Mouse (Mus musculus) kidney, postnatal 0 days (tissue): ENCODE measurements at regions not wholly inside any gene's neighbourhood (a gene's known extent, or its start where the extent isn't known, plus 50 kb on each side); places are given as distances from the start of the nearest gene placed in this dataset.

Source experiments
- ATAC-seq: fragments of 200-750 bp; cut with Nextera tagmentation; replicated peaks from 2 replicates; pipeline ENCODE4 v1.8.0; 2017; ENCODE audit warnings: low read depth, moderate number of reproducible peaks, moderate TSS enrichment, moderate library complexity; ENCODE audit not compliant: low FRiP score
- DNase-seq: peaks from one replicate; pipeline ENCODE4 v3.0.0-alpha.2; 2016; ENCODE audit warnings: low spot score
- H3K27ac ChIP-seq: fragments of 300-500 bp; sonication (generic); 2 replicates; pipeline ENCODE4 v1.5.1; 2014; ENCODE audit warnings: mild to moderate bottlenecking
- H3K27me3 ChIP-seq: fragments of 300-500 bp; sonication (generic); 2 replicates; pipeline ENCODE4 v1.6.1; 2014; ENCODE audit warnings: low read length, mixed read lengths; ENCODE audit not compliant: insufficient read depth
- H3K36me3 ChIP-seq: fragments of 300-500 bp; sonication (generic); 2 replicates; pipeline ENCODE4 v1.6.1; 2014; ENCODE audit warnings: low read length, mixed read lengths; ENCODE audit not compliant: insufficient read depth
- H3K4me1 ChIP-seq: fragments of 300-500 bp; sonication (generic); replicated peaks from 2 replicates; pipeline ENCODE4 v1.6.1; 2014; ENCODE audit warnings: antibody characterized with exemption, low read length, mixed read lengths; ENCODE audit not compliant: insufficient read depth
- H3K4me2 ChIP-seq: fragments of 300-500 bp; sonication (generic); 2 replicates; pipeline ENCODE4 v1.6.1; 2014; ENCODE audit warnings: mild to moderate bottlenecking, low read length, moderate library complexity, mixed read lengths
- H3K4me3 ChIP-seq: fragments of 300-500 bp; sonication (generic); replicated peaks from 2 replicates; pipeline ENCODE4 v1.5.1; 2014; ENCODE audit warnings: low read depth, low read length
- H3K9ac ChIP-seq: fragments of 300-500 bp; sonication (generic); 2 replicates; pipeline ENCODE4 v1.6.1; 2014; ENCODE audit warnings: low read depth, low read length
- H3K9me3 ChIP-seq: fragments of 300-500 bp; sonication (generic); replicated peaks from 2 replicates; pipeline ENCODE4 v1.6.1; 2016; ENCODE audit warnings: low read length, inconsistent platforms, mixed read lengths
- CTCF ChIP-seq: IDR thresholded peaks from 2 replicates; pipeline ENCODE4 v1.5.1; 2016; ENCODE audit warnings: antibody characterized with exemption, low read depth, mild to moderate bottlenecking, moderate library complexity
- WGBS: fragments of 180-500 bp; shearing (Covaris S2); extraction: QIAGEN DNeasy Blood & Tissue Kit; methylation state at CpG from one replicate; pipeline ENCODE4 v1.1.7; 2014; 5-methylcytosine and 5-hydroxymethylcytosine counted together

- WGBS = 68% methylated on average over 6 of the region's 6 CpGs
- no peak for DNase-seq
Observed at GRCm38 (mm10) chr2:51682177-51682576, 54.9 kb downstream of the Tas2r134 start.

DNA sequence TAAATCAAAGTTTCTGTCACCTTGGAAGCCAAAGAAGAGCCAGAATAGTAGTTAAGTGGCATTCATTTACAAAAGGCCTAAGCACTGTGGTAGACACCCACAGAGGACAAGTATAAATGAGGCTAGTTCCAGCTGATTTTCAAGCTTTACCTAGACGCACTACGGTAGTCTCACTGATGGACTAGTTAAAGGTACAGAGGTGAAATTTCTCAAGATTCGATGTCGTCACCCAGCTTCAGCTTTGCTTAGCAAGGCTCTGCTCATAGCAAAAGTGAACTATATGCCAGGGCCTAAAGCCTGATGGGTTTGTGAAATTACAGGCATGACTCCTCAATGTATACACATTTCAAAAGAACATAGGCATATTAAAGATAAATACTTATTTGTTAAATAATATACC, 55.4 kb downstream of the Tas2r134 start:
- Histone ChIP-seq H3K36me3 (no peaks in the 10 kb centered on the region), H3K4me1 (no peaks in the 10 kb centered on the region), H3K4me3 (no peak overlapping the region), H3K4me2 (no peak overlapping the region), H3K27ac (no peak overlapping the region), H3K9ac (no peak overlapping the region), H3K9me3 (no peaks in the 10 kb centered on the region), H3K27me3 (no peaks in the 10 kb centered on the region)
- WGBS = 79% methylated on average over 4 of the region's 4 CpGs
- no peak for ATAC-seq
- TF ChIP-seq CTCF = no peak
- no peak for DNase-seq

More at GRCm38 (mm10) chr2:51682177-51682576, 54.9 kb downstream of the Tas2r134 start:
- Histone ChIP-seq H3K4me3 (no peak overlapping the region), H3K27me3 (no peaks in the 10 kb centered on the region), H3K27ac (no peak overlapping the region), H3K4me2 (no peak overlapping the region), H3K36me3 (no peaks in the 10 kb centered on the region), H3K4me1 (no peaks in the 10 kb centered on the region), H3K9me3 (no peaks in the 10 kb centered on the region), H3K9ac (no peak overlapping the region)
- no peak for TF ChIP-seq CTCF
- 0 out of 2 replicates have a peak, but pooled peaks have one; percentile 33 for ATAC-seq

GRCm38 (mm10) chr2:51705110-51705509, 77.8 kb downstream of the Tas2r134 start:
- no peaks in the 10 kb centered on the region for H3K36me3 ChIP-seq
- no peak overlapping the region for H3K4me3 ChIP-seq
- 50% methylated on average over 5 of the region's 5 CpGs for WGBS
- DNase-seq = no peak
- no peaks in the 10 kb centered on the region for H3K27me3 ChIP-seq
- H3K9me3 ChIP-seq = no peaks in the 10 kb centered on the region
- no peak for ATAC-seq
- no peak overlapping the region for H3K27ac ChIP-seq
- TF ChIP-seq CTCF = no peak
- H3K4me1 ChIP-seq = no peaks in the 10 kb centered on the region
- H3K4me2 ChIP-seq = no peak overlapping the region
- no peak overlapping the region for H3K9ac ChIP-seq

- Histone ChIP-seq H3K4me3 (no peak overlapping the region), H3K4me2 (no peak overlapping the region), H3K9me3 (no peaks in the 10 kb centered on the region), H3K27me3 (no peaks in the 10 kb centered on the region), H3K9ac (no peak overlapping the region), H3K36me3 (no peaks in the 10 kb centered on the region), H3K27ac (no peak overlapping the region), H3K4me1 (no peaks in the 10 kb centered on the region)
- TF ChIP-seq CTCF = no peak
- DNase-seq (no peak), ATAC-seq (no peak)
- 70% methylated on average over 2 of the region's 2 CpGs for WGBS
Observed at GRCm38 (mm10) chr2:51708701-51709100, 81.4 kb downstream of the Tas2r134 start.

- Histone ChIP-seq H3K4me3 (no peak overlapping the region), H3K9ac (no peak overlapping the region), H3K9me3 (no peaks in the 10 kb centered on the region), H3K4me2 (no peak overlapping the region), H3K36me3 (no peaks in the 10 kb centered on the region), H3K4me1 (no peaks in the 10 kb centered on the region), H3K27ac (no peak overlapping the region), H3K27me3 (no peaks in the 10 kb centered on the region)
- DNase-seq = no peak
- TF ChIP-seq CTCF = no peak
- WGBS = 95% methylated on average over 7 of the region's 7 CpGs
- ATAC-seq = no peak
Observed at GRCm38 (mm10) chr2:51712611-51713010, 85.3 kb downstream of the Tas2r134 start.

GRCm38 (mm10) chr2:51730805-51731204, 103.5 kb downstream of the Tas2r134 start:
- no peaks in the 10 kb centered on the region for H3K27me3 ChIP-seq
- no peak for TF ChIP-seq CTCF
- ATAC-seq = no peak
- no peaks in the 10 kb centered on the region for H3K36me3 ChIP-seq
- H3K4me1 ChIP-seq = no peaks in the 10 kb centered on the region
- H3K9ac ChIP-seq = no peak overlapping the region
- no peak overlapping the region for H3K27ac ChIP-seq
- WGBS = 67% methylated on average over 3 of the region's 3 CpGs
- H3K4me3 ChIP-seq = no peak overlapping the region
- no peaks in the 10 kb centered on the region for H3K9me3 ChIP-seq
- DNase-seq = peak; percentile 5
- H3K4me2 ChIP-seq = no peak overlapping the region

DNA sequence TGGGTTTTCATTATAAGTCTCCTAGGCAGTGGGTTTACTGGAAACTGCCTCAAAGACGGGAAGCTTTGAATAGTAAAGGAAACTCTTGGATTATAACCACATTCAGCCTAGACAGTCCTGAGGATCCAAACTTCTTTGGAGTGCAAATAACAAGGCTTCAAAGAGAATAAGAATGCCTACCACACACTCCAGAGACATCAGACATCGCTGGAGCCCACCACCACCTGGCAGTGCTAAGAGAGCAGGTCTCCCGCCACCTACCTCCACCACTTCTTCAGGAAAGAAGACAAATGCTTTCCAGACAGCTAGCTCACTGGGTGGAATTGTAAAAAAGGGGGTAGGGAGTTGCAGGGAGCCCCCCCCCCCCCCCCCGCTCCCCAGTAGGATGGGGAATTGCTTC, 104.4 kb downstream of the Tas2r134 start:
- Histone ChIP-seq H3K9me3 (no peaks in the 10 kb centered on the region), H3K4me1 (no peaks in the 10 kb centered on the region), H3K4me2 (no peak overlapping the region), H3K36me3 (no peaks in the 10 kb centered on the region), H3K4me3 (no peak overlapping the region), H3K27ac (no peak overlapping the region), H3K9ac (no peak overlapping the region), H3K27me3 (no peaks in the 10 kb centered on the region)
- WGBS = 60% methylated on average over 3 of the region's 4 CpGs
- DNase-seq (no peak), ATAC-seq (no peak)
- no peak for TF ChIP-seq CTCF
